ENCODE assay signal across 9 mouse cellular contexts in the genomic region with DNA sequence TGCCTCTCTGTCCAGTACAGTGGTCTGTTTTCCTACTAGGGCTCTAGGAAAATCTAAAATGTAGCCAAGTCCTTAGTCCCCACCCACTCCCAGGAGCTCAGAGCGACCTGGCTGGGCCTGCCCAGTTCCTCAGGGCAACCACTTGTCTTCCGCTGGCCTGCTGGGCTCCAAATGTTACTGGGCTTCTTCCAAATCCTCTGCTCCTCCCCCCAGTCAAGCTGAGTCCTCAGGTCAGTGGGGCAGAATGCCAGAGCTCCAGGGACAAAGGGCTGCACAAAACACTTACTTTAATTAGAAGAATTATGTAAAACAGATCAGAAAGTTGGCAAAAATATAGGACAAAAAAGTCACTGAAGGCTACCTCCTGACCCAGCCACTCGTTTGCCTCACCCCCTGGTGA. TPM values are rescaled to one million over a fixed set of nuclear protein-coding genes. Genes with fewer than 3 reads are reported as not detected.
DNase-seq lines count a peak whose midpoint lies in the region; ATAC-seq lines count a peak whose summit lies in the region.
"Had no signal": no experiment of that assay in that cellular context is flagged by ENCODE, and none has a peak within 500 bp of the region (broad histone marks: within the 10 kb centered on the region; RNA-seq: fewer than 3 reads in every experiment).

No protein-coding gene starts in this region.

- H3K9ac ChIP-seq in embryonic facial prominence, embryonic 12.5 days, result no peak overlapping the region
- H3K9ac ChIP-seq in stomach, embryonic 15.5 days, result no peak overlapping the region

- 0 out of 2 replicates have a peak overlapping the region, but pooled peaks have one; percentile 3 for H3K27ac ChIP-seq in embryonic facial prominence, embryonic 12.5 days
- H3K27ac ChIP-seq in stomach, embryonic 15.5 days, result 0 out of 2 replicates have a peak overlapping the region, but pooled peaks have one; percentile 46
- H3K27ac ChIP-seq: left cerebral cortex, adult 2 months had no signal

- no peak overlapping the region for H3K4me3 ChIP-seq in embryonic facial prominence, embryonic 12.5 days
- no peak overlapping the region for H3K4me3 ChIP-seq in stomach, embryonic 15.5 days (replicated peaks)
- H3K4me3 ChIP-seq: left cerebral cortex, adult 2 months had no signal

- no peaks in the 10 kb centered on the region for H3K27me3 ChIP-seq in embryonic facial prominence, embryonic 12.5 days
- H3K27me3 ChIP-seq in stomach, embryonic 15.5 days (replicated peaks), result no peaks in the 10 kb centered on the region

- H3K4me1 ChIP-seq in embryonic facial prominence, embryonic 12.5 days, result peaks cover 35% of the 10 kb centered on the region
- peaks cover 29% of the 10 kb centered on the region for H3K4me1 ChIP-seq in stomach, embryonic 15.5 days

- peak; percentile 72 for DNase-seq in 3T3-L1 (ENCODE audit: low read depth, low spot score)
- peak; percentile 90 for DNase-seq in adrenal gland, postnatal 14 days
- DNase-seq in heart, adult 9 months (ENCODE audit: low spot score in 2 of 2), result peak; percentile 90 to 92
- DNase-seq in kidney, postnatal 10 days, result peak; percentile 91
- DNase-seq in lung, postnatal 25 days (ENCODE audit: low spot score), result peak; percentile 92
- DNase-seq in urinary bladder, adult 2 months (ENCODE audit: low spot score), result no peak

- WGBS in embryonic facial prominence, embryonic 12.5 days, result 12% methylated on average over 3 of the region's 3 CpGs
- WGBS in stomach, embryonic 15.5 days, result 34% methylated on average over 3 of the region's 3 CpGs

- no peaks in the 10 kb centered on the region for H3K36me3 ChIP-seq in embryonic facial prominence, embryonic 12.5 days
- no peaks in the 10 kb centered on the region for H3K36me3 ChIP-seq in stomach, embryonic 15.5 days

- H3K4me2 ChIP-seq in embryonic facial prominence, embryonic 12.5 days (replicated peaks), result no peak overlapping the region
- H3K4me2 ChIP-seq in stomach, embryonic 15.5 days, result no peak overlapping the region

- no peak; the same call in 1 of the 2 replicates for ATAC-seq in embryonic facial prominence, embryonic 12.5 days (ENCODE audit: insufficient number of reproducible peaks, insufficient read depth, low FRiP score, low TSS enrichment)
- no peak for ATAC-seq in stomach, embryonic 15.5 days (ENCODE audit: insufficient read depth, low FRiP score, low read depth)

- H3K9me3 ChIP-seq in embryonic facial prominence, embryonic 12.5 days, result no peaks in the 10 kb centered on the region
- no peaks in the 10 kb centered on the region for H3K9me3 ChIP-seq in stomach, embryonic 15.5 days

RNA-seq across cellular contexts. Expression of a gene that starts 56.1 kb away (rescaled TPM):
- 26.8 and 33.4 TPM in 2 replicates for total RNA-seq in adrenal gland, postnatal 14 days (2021)
- polyA plus RNA-seq in embryonic facial prominence, embryonic 12.5 days (2016; fragmentation: Nextera tagmentation; extraction: Ambion mirVana), result 35.7 and 39.5 TPM in 2 replicates
- polyA plus RNA-seq in stomach, embryonic 15.5 days (2015; fragmentation: Nextera tagmentation; extraction: Ambion mirVana), result 61.0 and 62.7 TPM in 2 replicates
- 52.8 and 56.0 TPM in 2 replicates for polyA plus RNA-seq in urinary bladder, adult 2 months (2012; rRNA removed)
